Mouse (Mus musculus): ENCODE data around the gene Fzd4. TPM values are rescaled to one million over a fixed set of nuclear protein-coding genes. Genes with fewer than 3 reads are reported as not detected.

The Fzd4 gene
- 2.7 and 5.9 TPM in 2 replicates for polyA plus RNA-seq (2012; rRNA removed)

GRCm38 (mm10) chr7:89404081-89404733 is at the start of gene Fzd4, which contains the start of gene Tmem135:
Gene Fzd4 (plus strand): TSS chr7:89404355.
Gene Tmem135 (minus strand): TSS chr7:89404222.

Other genes with a start within 250 kb of the Fzd4 start
- gene Tmem135, start 133 bp upstream of the Fzd4 start, polyA plus RNA-seq (2012; rRNA removed): 13.3 and 14.8 TPM in 2 replicates
- gene Prss23, start 122.8 kb downstream of the Fzd4 start, polyA plus RNA-seq (2012; rRNA removed): 18.7 and 35.5 TPM in 2 replicates
- gene Me3, start 228.0 kb downstream of the Fzd4 start, polyA plus RNA-seq (2012; rRNA removed): 2.7 TPM in 2 replicates

Measured in central nervous system, embryonic 14 days (tissue).